Mouse (Mus musculus) neural tube, embryonic 15.5 days (tissue): ENCODE measurements at regions not wholly inside any gene's neighbourhood (a gene's known extent, or its start where the extent isn't known, plus 50 kb on each side); places are given as distances from the start of the nearest gene placed in this dataset.

Source experiments
- ATAC-seq: fragments of 200-750 bp; cut with Nextera tagmentation; 2 replicates; pipeline ENCODE4 v1.8.0; 2017; ENCODE audit warnings: mild to moderate bottlenecking, moderate TSS enrichment, moderate library complexity; ENCODE audit not compliant: low FRiP score
- H3K27ac ChIP-seq: fragments of 300-500 bp; sonication (generic); replicated peaks from 2 replicates; pipeline ENCODE4 v1.5.1; 2015; ENCODE audit warnings: mild to moderate bottlenecking, inconsistent platforms
- H3K27me3 ChIP-seq: fragments of 300-500 bp; sonication (generic); replicated peaks from 2 replicates; pipeline ENCODE4 v1.6.1; 2015; ENCODE audit warnings: inconsistent platforms
- H3K36me3 ChIP-seq: fragments of 300-500 bp; sonication (generic); 2 replicates; pipeline ENCODE4 v1.6.1; 2015; ENCODE audit warnings: inconsistent platforms
- H3K4me1 ChIP-seq: fragments of 300-500 bp; sonication (generic); 2 replicates; pipeline ENCODE4 v1.6.1; 2015; ENCODE audit warnings: inconsistent platforms
- H3K4me2 ChIP-seq: fragments of 300-500 bp; sonication (generic); 2 replicates; pipeline ENCODE4 v1.6.1; 2015; ENCODE audit warnings: inconsistent platforms, mild to moderate bottlenecking, moderate library complexity
- H3K4me3 ChIP-seq: fragments of 300-500 bp; sonication (generic); replicated peaks from 2 replicates; pipeline ENCODE4 v1.5.1; 2015; ENCODE audit warnings: mild to moderate bottlenecking, inconsistent platforms
- H3K9ac ChIP-seq: fragments of 300-500 bp; sonication (generic); replicated peaks from 2 replicates; pipeline ENCODE4 v1.6.1; 2015; ENCODE audit warnings: mild to moderate bottlenecking, inconsistent platforms
- H3K9me3 ChIP-seq: fragments of 300-500 bp; sonication (generic); replicated peaks from 2 replicates; pipeline ENCODE4 v1.6.1; 2016; ENCODE audit warnings: inconsistent platforms
- WGBS: fragments of 180-500 bp; shearing (Covaris S2); methylation state at CpG from one replicate; pipeline ENCODE4 v1.1.7; 2015; ENCODE audit warnings: mixed read lengths; 5-methylcytosine and 5-hydroxymethylcytosine counted together

GRCm38 (mm10) chr5:91456924-91457323, 54.1 kb upstream of the Btc start:
- H3K9ac ChIP-seq: no peak overlapping the region
- no peak overlapping the region for H3K4me2 ChIP-seq
- H3K27me3 ChIP-seq: no peaks in the 10 kb centered on the region
- H3K4me3 ChIP-seq: no peak overlapping the region
- no peaks in the 10 kb centered on the region for H3K36me3 ChIP-seq
- ATAC-seq: peak; percentile 59
- peaks cover 6% of the 10 kb centered on the region; the same call in 1 of the 2 replicates for H3K4me1 ChIP-seq
- no peaks in the 10 kb centered on the region for H3K9me3 ChIP-seq
- no peak overlapping the region for H3K27ac ChIP-seq
- 29% methylated on average over 3 of the region's 3 CpGs for WGBS

- no peaks in the 10 kb centered on the region for H3K27me3 ChIP-seq
- peak; percentile 86 for ATAC-seq
- no peaks in the 10 kb centered on the region for H3K36me3 ChIP-seq
- 50% methylated on average over 4 of the region's 4 CpGs for WGBS
- H3K4me1 ChIP-seq: 0 out of 2 replicates have a peak, but pooled peaks cover 2% of the 10 kb centered on the region
- H3K9ac ChIP-seq: no peak overlapping the region
- no peaks in the 10 kb centered on the region for H3K9me3 ChIP-seq
- H3K27ac ChIP-seq: no peak overlapping the region
- H3K4me3 ChIP-seq: no peak overlapping the region
- H3K4me2 ChIP-seq: no peak overlapping the region
Measured at GRCm38 (mm10) chr5:91464876-91465508, 52.4 kb upstream of the Parm1 start.
